Mouse (Mus musculus) erythroid progenitor cell, adult 5-6 weeks (primary cell): ENCODE results near the gene Gm2001. TPM values are rescaled to one million over a fixed set of nuclear protein-coding genes. Genes with fewer than 3 reads are reported as not detected.
"Not testable (repeated sequence)": the region's sequence is repeated elsewhere in the genome, so short reads cannot be mapped to it uniquely, and the experiment has no call there.

Experiments
- ATAC-seq: replicated peaks from 2 replicates; pipeline ENCODE4 v1.8.0; 2016; ENCODE audit warnings: moderate number of reproducible peaks, mild to moderate bottlenecking, moderate TSS enrichment, inconsistent platforms; ENCODE audit not compliant: poor library complexity, low FRiP score, severe bottlenecking
- total RNA-seq, 2 experiments: library from RNA; stranded (forward) in 1 of 2; stranded (reverse) in 1 of 2; fragments of 150-400 nt in 1 of 2; fragments of 186-747, 209-891 nt in 1 of 2; gene quantifications; 2 replicates each; pipeline versions ENCODE4 v1.2.3 to v1.2.4; 2015 to 2017; ENCODE audit warnings: low replicate concordance in 2 of 2

The Gm2001 gene
- not detected in 2 replicates for total RNA-seq (2015; ENCODE audit: low replicate concordance)
- not detected in 2 replicates for total RNA-seq (2017; ENCODE audit: low replicate concordance)

- ATAC-seq, result not testable (repeated sequence)
Observed at GRCm38 (mm10) chr12:87842239-87842638, at the start of gene Gm2001. Gene Gm2001 (minus strand): TSS chr12:87842339.

DNA sequence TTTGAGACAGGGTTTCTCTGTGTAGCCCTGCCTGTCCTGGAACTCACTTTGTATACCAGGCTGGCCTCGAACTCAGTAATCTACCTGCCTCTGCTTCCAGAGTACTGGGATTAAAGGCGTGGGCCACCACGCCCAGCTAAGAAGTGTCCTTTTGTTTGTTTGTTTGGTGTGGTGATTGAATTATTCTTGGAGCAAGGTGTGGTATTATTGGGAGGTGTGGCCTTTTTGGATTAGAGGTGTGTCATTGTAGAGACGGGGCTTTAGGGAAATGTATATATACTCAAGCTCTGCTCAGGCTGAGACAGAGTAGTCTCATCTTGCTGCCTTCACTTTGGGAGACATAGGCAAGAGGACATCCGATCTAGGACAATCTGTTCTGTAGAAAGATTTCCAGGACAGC is 31.6 kb upstream of the Gm2001 start, which contains the start of gene Gm2016:
TSS of gene Gm2016 (plus strand) at position 301 of the 400 bp plus-strand sequence.
- ATAC-seq, result not testable (repeated sequence)

- not testable (repeated sequence) for ATAC-seq
Observed at GRCm38 (mm10) chr12:87864048-87864447, 21.9 kb upstream of the Gm2001 start.

DNA sequence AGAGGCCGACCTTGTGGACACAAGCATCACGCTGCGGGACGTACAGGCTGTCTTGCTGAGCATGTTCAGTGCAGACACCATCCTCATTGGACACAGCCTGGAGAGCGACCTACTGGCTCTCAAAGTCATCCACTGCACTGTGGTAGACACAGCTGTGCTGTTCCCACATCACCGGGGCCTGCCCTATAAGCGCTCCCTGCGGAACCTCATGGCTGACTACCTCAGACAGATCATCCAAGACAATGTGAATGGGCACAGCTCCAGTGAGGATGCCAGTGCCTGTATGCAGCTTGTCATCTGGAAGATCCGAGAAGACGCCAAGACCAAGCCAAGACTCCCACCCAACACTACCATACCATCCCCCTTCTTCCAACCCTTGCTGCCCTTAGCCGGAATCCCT is 21.5 kb upstream of the Gm2001 start:
- not testable (repeated sequence) for ATAC-seq

GRCm38 (mm10) chr12:87861740-87862692 is 19.9 kb upstream of the Gm2001 start:
- ATAC-seq, result not testable (repeated sequence)

GRCm38 (mm10) chr12:87856067-87856466 is 13.9 kb upstream of the Gm2001 start:
- ATAC-seq, result not testable (repeated sequence)

- not testable (repeated sequence) for ATAC-seq
Observed at GRCm38 (mm10) chr12:87850657-87851056, 8.5 kb upstream of the Gm2001 start.

GRCm38 (mm10) chr12:87816277-87816676 is 25.9 kb downstream of the Gm2001 start, which contains the start of gene BB287469:
Gene BB287469 (plus strand): TSS chr12:87816577.
- not testable (repeated sequence) for ATAC-seq

- not testable (repeated sequence) for ATAC-seq
Observed at GRCm38 (mm10) chr12:87797971-87798370, 44.2 kb downstream of the Gm2001 start.

DNA sequence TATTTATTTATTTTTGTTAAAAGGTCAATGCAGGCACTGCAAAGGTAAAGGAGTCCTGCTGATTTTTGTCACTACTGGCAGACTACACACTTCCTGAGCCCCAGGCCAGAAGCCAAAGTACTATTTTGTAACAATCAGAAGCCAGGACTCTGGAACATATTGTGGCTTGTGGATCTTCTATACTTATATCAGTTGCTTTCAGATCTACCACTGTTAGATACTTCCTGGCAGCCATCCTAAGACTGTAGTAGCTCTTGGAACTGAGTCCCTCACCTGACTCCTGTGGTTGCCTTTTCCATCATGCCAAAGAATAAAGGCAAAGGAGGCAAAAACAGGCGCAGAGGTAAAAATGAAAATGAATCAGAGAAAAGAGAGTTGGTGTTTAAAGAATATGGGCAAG is 46.9 kb downstream of the Gm2001 start, which contains the start of gene Gm21936:
TSS of gene Gm21936 (plus strand) at position 301 of the 400 bp plus-strand sequence.
- ATAC-seq, result not testable (repeated sequence)

Other genes with a start within 250 kb of the Gm2001 start
- gene Oog1, start 239.7 kb downstream of the Gm2001 start, total RNA-seq (2015; ENCODE audit: low replicate concordance), result not detected in 2 replicates
- not detected in 2 replicates for gene Oog1, start 239.7 kb downstream of the Gm2001 start, total RNA-seq (2017; ENCODE audit: low replicate concordance)
- not detected in 2 replicates for gene Gm4027, start 223.5 kb downstream of the Gm2001 start, total RNA-seq (2015; ENCODE audit: low replicate concordance)
- gene Gm4027, start 223.5 kb downstream of the Gm2001 start, total RNA-seq (2017; ENCODE audit: low replicate concordance), result not detected in 2 replicates
- not detected in 2 replicates for gene Gm16381, start 197.7 kb downstream of the Gm2001 start, total RNA-seq (2015; ENCODE audit: low replicate concordance)
- not detected in 2 replicates for gene Gm16381, start 197.7 kb downstream of the Gm2001 start, total RNA-seq (2017; ENCODE audit: low replicate concordance)
- not detected in 2 replicates for gene Gm21319, start 66.6 kb downstream of the Gm2001 start, total RNA-seq (2015; ENCODE audit: low replicate concordance)
- not detected in 2 replicates for gene Gm21319, start 66.6 kb downstream of the Gm2001 start, total RNA-seq (2017; ENCODE audit: low replicate concordance)
- gene Gm21936, start 46.8 kb downstream of the Gm2001 start, total RNA-seq (2015; ENCODE audit: low replicate concordance), result not detected in 2 replicates
- gene Gm21936, start 46.8 kb downstream of the Gm2001 start, total RNA-seq (2017; ENCODE audit: low replicate concordance), result not detected in 2 replicates
- not detected in 2 replicates for gene BB287469, start 25.8 kb downstream of the Gm2001 start, total RNA-seq (2015; ENCODE audit: low replicate concordance)
- gene BB287469, start 25.8 kb downstream of the Gm2001 start, total RNA-seq (2017; ENCODE audit: low replicate concordance), result not detected in 2 replicates
- not detected in 2 replicates for gene Gm2016, start 31.7 kb upstream of the Gm2001 start, total RNA-seq (2015; ENCODE audit: low replicate concordance)
- gene Gm2016, start 31.7 kb upstream of the Gm2001 start, total RNA-seq (2017; ENCODE audit: low replicate concordance), result not detected in 2 replicates
- not detected in 2 replicates for gene Gm2022, start 53.0 kb upstream of the Gm2001 start, total RNA-seq (2015; ENCODE audit: low replicate concordance)
- gene Gm2022, start 53.0 kb upstream of the Gm2001 start, total RNA-seq (2017; ENCODE audit: low replicate concordance), result not detected in 2 replicates
- gene Gm2035, start 77.5 kb upstream of the Gm2001 start, total RNA-seq (2015; ENCODE audit: low replicate concordance), result not detected in 2 replicates
- gene Gm2035, start 77.5 kb upstream of the Gm2001 start, total RNA-seq (2017; ENCODE audit: low replicate concordance), result not detected in 2 replicates
- gene Gm2042, start 111.7 kb upstream of the Gm2001 start, total RNA-seq (2015; ENCODE audit: low replicate concordance), result not detected in 2 replicates
- gene Gm2042, start 111.7 kb upstream of the Gm2001 start, total RNA-seq (2017; ENCODE audit: low replicate concordance), result not detected in 2 replicates
- not detected in 2 replicates for gene Gm2075, start 169.5 kb upstream of the Gm2001 start, total RNA-seq (2015; ENCODE audit: low replicate concordance)
- not detected in 2 replicates for gene Gm2075, start 169.5 kb upstream of the Gm2001 start, total RNA-seq (2017; ENCODE audit: low replicate concordance)
- not detected in 2 replicates for gene Gm6803, start 176.4 kb upstream of the Gm2001 start, total RNA-seq (2015; ENCODE audit: low replicate concordance)
- gene Gm6803, start 176.4 kb upstream of the Gm2001 start, total RNA-seq (2017; ENCODE audit: low replicate concordance), result 6.2 TPM in 1 of 2 replicates, not detected in the other
- gene Gm2056, start 184.7 kb upstream of the Gm2001 start, total RNA-seq (2015; ENCODE audit: low replicate concordance), result not detected in 2 replicates
- gene Gm2056, start 184.7 kb upstream of the Gm2001 start, total RNA-seq (2017; ENCODE audit: low replicate concordance), result not detected in 2 replicates
- gene Gm16368, start 241.4 kb upstream of the Gm2001 start, total RNA-seq (2015; ENCODE audit: low replicate concordance), result not detected in 2 replicates
- gene Gm16368, start 241.4 kb upstream of the Gm2001 start, total RNA-seq (2017; ENCODE audit: low replicate concordance), result not detected in 2 replicates